Mouse (Mus musculus) cerebellum, adult 9-10 months (tissue): Measurements from ENCODE around the gene Gp2.

ENCODE experiments used
- DNase-seq: peaks from one replicate; pipeline ENCODE4 v3.0.0; 2022

Gp2 gene

DNA sequence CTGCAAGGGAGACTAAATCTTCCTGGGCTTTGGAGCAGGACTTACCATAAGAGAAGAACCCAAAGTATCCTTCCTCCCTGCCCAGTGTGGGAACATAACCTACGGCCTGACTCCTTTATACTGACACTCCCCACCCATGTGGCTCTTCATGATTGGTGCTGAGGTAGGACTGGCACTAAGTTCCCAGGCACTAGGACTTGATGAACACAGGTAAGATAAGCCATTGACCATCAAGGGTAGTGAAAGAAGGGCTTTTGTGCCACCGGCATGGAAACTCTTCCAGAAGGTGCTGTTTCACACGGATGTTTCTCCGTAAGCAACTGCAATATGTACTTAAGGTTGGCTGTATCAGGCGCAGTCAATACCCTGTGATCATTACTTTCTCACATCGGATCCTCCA is at the start of gene Gp2:
Gene Gp2 (minus strand): TSS at position 101 of the 400 bp plus-strand sequence.
- DNase-seq = no peak

DNA sequence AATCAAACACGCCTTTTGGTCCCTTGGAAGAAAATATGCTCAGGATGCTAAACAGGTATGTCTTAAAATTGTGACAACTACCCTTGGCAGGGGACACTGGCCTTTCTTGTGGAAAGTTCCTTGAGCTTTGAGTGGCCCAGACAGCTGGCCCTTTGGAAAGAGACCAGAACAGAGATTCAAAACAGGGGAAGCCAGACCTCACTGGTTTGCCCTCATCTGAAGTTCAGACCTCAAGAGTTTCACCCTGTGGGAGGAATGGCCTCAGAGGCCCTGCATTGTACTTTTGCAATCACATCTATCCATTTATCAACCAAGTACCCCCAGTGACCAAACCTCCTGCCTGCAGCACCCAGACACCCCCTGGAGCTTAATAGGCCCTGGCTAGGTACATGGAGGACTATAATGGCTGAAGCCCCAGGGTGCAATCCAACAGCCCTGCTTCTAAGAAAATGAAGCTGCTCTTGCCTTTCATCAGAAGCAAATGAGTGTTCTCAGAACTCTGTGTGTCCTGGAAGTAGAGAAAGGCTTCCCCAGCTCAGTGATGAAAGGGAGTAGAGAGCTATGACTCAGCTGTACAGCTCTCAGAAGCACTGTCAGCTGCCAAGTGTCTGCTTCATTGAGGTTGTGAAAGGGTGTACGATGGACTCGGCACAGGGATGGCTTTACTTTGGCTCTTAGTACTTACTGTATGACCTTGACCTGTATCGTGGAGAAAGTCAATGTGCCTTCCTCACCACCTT is 31.1 kb upstream of the Gp2 start:
- no peak for DNase-seq

DNA sequence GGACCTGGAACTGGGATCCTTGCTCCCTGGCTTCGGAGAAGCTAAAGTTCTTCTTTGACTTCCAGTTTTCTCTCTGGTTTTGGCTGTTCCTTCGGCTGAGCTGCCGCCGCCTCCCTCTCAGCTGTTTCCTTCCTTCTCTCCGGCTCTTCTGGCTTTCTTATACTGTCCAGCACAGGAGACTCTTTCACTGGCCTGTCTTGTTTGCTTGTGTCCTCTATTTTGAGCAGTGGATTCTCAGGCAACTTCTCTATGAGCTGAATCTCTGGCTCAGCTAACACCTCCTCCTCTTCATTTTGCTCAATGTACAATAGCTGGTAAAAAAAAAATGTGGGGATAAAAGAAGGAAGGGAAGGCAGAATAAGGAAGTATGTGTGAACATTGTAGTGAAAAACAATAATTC is 27.6 kb upstream of the Gp2 start:
- DNase-seq = no peak

DNA sequence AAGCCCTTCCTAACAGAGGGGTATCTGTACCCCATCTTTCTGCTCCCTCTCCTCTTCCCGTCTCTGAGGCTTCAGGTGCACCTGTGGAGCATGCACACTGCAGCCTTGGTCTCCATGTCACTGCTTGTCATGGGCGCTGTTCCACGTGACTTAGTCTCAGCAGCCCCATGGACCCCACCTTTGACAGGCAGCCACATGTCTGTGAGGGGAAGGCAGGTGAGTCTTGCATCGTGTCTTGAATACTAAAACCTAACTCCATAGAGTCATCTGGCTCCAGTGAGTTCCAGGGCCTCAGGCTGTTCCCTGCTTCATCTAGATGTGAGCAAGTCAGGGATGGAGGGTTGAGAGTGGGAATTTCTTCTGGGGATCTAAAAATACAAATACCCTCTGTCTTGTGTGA is 25.1 kb upstream of the Gp2 start:
- no peak for DNase-seq

DNA sequence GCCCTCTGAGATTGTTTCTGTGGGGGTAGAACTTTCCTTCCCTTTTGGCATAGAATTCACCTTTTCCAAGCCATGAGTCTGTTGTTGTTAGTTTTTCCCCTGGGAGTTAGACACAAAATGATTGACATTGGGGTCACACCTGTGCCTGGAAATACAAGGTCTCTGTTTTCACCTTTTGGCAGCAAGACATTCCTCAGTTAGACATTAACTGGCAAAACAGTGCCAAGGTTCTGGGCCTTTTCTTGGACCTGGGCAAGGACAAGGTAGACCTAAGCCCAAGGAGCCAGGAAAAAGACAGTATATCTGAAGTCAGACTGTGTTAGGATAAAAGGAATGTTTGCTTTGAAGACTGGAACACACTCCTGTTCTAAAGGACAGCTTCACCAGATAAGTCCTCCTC is 20.2 kb upstream of the Gp2 start, which contains the start of gene Umod:
Gene Umod (minus strand): TSS at position 27 of the 400 bp plus-strand sequence.
- no peak for DNase-seq

DNA sequence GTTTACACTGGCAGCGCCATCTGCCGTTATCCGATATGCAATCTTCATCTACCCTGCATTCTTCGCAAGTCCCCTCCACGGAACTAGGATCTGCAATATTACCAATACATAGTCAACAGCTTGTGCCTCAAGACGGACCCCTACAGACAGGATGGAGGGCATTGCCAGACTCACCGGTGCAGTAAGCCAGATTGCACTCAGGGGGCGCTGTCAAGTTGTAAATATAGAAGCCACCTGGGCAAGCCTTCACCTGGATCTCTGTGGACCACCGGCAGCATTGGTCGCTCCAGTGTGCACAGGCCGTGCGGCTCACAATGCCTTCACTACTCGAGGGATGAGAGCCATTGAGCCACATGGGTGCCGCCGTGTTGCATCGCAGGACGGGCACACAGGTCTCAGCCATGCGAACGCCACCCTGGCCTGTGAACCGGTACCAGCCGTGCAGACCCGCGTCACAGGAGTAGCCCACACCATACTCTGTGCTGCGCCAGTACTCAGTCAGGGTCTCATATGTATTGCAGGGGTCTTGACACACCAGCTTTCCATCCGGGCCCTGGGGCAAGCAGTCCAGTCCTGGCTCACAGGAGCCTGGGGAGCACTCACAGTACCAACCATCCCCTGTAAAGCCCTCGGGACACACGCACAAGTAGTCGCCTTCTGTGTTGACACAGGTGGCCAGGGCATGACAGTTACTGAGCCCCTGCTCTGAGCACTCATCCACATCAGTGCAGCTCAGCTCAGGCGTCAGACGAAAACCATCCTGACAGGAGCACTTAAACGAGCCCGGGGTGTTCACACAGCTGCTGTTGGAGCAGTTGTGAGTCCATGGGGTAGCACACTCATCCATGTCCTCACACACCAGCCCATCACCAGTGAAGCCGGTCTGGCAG is 17.7 kb upstream of the Gp2 start:
- DNase-seq = no peak

DNA sequence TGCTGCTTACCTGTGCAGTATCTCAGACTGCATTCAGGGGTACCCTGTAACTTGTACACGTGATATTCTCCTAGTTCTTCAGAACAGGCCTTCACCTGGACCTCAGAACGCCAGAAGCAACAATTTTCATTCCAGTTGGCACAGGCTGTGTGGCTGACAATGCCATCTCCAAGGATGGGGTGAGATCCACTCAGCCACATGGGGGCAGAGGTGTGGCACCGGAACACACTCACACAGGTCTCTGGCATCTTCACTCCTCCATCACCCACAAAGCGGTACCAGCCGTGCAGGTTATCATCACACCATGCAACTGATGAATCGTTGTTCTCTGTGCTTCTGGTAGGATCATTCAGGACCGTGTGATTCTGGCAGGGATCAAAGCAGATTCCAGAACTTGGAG is 4.9 kb downstream of the Gp2 start:
- DNase-seq = no peak

DNA sequence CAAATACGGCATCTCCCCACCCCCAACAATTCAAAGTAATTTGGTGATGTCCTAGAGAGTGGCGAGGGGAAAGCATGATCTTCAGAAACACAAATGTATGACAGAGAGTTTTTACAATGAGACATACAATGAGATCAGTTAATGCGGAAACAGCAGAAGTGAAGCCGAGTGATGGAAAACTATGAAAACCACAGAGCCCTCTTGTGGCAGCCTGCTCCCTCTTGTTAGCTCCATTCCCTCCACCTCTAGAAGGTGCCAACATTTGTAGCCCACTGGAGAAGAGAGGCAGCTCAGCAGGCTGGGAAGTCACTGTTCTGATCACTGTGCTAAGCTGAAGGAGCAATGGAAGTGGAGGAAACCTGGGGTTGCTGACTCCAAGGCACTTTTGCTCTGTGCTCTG is 15.2 kb downstream of the Gp2 start:
- DNase-seq = no peak

DNA sequence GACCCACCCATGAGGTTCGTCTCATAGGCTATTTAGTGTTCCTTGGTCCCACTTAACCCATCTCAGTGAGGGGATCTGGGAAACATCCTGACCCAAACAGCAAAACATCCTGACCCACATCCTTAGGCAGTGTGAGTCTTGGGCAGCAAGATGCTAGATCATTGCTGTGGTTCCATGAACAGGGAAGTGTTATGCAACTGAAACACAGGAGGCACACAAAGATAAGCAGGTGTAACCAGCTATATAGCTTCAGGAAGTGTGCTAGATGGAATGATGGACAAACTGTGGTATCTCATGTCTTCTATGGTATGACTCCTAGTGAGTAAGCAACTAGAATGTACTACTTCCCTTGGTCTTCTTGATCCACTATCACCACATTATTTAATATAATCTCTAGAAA is 17.1 kb downstream of the Gp2 start:
- DNase-seq = no peak

DNA sequence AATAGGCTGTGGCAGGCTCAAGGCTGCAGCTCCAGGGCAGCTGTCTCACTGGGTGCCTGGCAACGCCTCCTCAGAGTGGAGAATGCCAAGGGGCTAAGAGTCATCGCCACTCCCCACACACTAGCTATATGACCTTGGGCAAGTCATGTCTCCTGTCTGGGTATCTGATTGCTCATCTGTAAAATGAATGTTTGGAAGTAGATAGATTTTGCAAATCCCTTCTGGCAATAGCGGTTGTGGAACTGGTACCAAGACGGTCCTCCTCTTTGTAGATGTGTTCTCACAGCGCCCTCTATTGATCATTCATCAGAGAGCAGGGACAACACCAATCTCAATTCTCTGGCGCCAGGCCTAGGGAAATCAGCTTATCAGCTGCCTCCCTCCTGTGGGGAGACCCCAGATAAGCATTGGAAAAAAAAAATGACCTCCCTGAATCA is 31.9 kb downstream of the Gp2 start:
- peak; percentile 58 for DNase-seq

DNA sequence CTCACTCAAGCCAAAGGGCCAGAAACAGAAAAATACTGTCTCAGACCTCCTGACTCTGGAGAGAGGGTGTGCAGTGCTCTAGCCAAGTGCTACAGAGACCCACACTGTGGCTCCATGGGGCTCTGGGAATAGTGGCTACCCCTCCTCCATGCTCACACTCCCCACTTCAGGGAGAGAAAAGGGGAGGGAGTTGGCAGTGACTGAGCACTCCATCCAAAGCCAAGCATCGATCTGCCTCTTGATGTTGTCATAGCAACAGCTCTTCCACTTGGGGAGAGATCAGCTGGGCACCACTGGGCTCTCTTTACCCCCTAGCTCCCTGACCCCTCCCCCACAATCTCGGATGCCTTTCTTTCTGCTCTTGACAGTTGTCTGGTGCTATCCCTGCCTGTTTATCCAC is 38.4 kb downstream of the Gp2 start:
- no peak for DNase-seq

DNA sequence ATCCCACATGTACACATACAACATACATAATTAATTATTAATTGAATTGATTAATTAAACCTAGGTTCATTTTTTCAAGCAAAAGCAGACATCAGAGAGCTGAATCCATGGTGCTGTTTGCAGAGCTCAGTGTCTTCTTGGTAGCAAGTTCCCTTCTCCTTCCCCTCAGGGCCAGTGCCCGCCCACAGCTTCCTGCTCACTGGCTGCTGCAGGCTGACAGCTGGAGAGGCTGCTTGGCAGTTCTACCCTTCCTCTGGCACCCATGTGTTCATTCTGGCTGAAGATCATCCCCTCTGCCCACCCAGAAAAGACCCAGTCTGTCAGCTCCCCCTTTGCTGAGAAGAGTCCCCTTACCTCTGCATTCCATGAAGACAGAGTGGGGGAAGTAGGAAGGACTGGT is 40.6 kb downstream of the Gp2 start:
- no peak for DNase-seq

DNA sequence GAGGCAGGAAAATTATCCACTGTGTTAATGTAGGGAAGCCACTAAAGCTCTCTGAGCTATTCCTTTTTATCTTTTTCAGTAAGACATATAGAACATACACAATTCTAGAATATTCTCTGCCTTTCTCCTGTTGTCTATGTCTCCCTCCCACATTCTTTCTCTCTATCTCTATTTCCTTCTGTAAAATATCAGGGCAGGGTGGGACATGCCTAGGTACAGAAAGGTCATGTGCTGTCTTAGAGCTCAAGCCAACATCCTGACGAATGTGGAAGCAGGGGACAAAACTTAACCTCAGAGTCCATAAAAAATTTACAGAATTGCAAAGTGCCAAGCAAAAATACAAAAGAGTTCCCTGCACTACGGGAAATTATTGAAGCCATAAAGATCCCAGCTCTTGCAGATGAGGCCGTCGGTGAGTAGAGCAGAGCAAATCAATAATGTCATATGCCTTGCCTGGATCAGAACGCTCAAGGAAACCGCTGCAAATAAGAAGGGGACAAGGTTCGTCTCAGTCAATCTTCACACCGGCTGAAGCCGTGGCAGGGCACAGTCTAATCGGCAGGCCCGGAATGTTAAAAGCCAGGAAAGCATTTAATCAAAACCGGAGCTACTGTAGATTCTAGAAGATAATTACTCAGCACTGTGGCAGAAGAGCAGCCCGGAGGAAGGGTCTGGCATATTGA is 64.9 kb downstream of the Gp2 start:
- DNase-seq = no peak
